21 mouse cellular contexts compared by ENCODE assay signal in genomic region chr11:62265642-62266041, GRCm38 (mm10). TPM values are rescaled to one million over a fixed set of nuclear protein-coding genes. Genes with fewer than 3 reads are reported as not detected.
DNase-seq lines count a peak whose midpoint lies in the region; ATAC-seq and TF ChIP-seq lines count a peak whose summit lies in the region.
"Had no signal": no experiment of that assay in that cellular context is flagged by ENCODE, and none has a peak within 500 bp of the region (broad histone marks: within the 10 kb centered on the region; RNA-seq: fewer than 3 reads in every experiment).

No protein-coding gene starts in this region.

- TF ChIP-seq CTCF in brain, embryonic 14.5 days (IDR thresholded peaks at IDR 0.05; ENCODE audit: borderline replicate concordance, extremely low read depth, insufficient read depth, insufficient read length) = no peak

- no peaks in the 10 kb centered on the region for H3K9me3 ChIP-seq in hindbrain, embryonic 11.5 days (ENCODE audit: control insufficient read depth, low read length)
- H3K9me3 ChIP-seq in hindbrain, embryonic 16.5 days (ENCODE audit: control insufficient read depth, low read length) = no peaks in the 10 kb centered on the region
- H3K9me3 ChIP-seq in midbrain, embryonic 13.5 days = no peaks in the 10 kb centered on the region
- no peaks in the 10 kb centered on the region for H3K9me3 ChIP-seq in midbrain, embryonic 10.5 days (replicated peaks)
- H3K9me3 ChIP-seq: embryonic facial prominence, embryonic 12.5 days; forebrain, embryonic 12.5 days; G1E; heart, embryonic 15.5 days had no signal

- 55% methylated on average over 7 of the region's 7 CpGs for WGBS in hindbrain, embryonic 11.5 days
- 47% methylated on average over 7 of the region's 7 CpGs for WGBS in hindbrain, embryonic 16.5 days
- WGBS in midbrain, embryonic 13.5 days = 40% methylated on average over 7 of the region's 7 CpGs
- 65% methylated on average over 7 of the region's 7 CpGs for WGBS in midbrain, embryonic 10.5 days

- no peak for DNase-seq in hindbrain, embryonic 11.5 days (ENCODE audit: low spot score)
- no peak for DNase-seq in midbrain, embryonic 10.5 days (ENCODE audit: low spot score)
- peak; percentile 40 for DNase-seq in brain, embryonic 14.5 days (ENCODE audit: low read depth)
- DNase-seq in embryo, embryonic 9.5 days (ENCODE audit: extremely low spot score) = no peak
- DNase-seq: adrenal gland, adult 8-10 months; adrenal gland, postnatal 36 days; cerebellum, adult 11 months; cerebellum, adult 8-10 months; cerebellum, postnatal 14 days; gastrocnemius, postnatal 14 days; heart, adult 2 months; heart, postnatal 14 days had no signal

- no peaks in the 10 kb centered on the region for H3K27me3 ChIP-seq in hindbrain, embryonic 11.5 days (ENCODE audit: control insufficient read depth, insufficient read depth, low read length)
- no peaks in the 10 kb centered on the region for H3K27me3 ChIP-seq in hindbrain, embryonic 16.5 days (replicated peaks; ENCODE audit: control insufficient read depth, insufficient read depth, low read length)
- H3K27me3 ChIP-seq in midbrain, embryonic 13.5 days = no peaks in the 10 kb centered on the region
- peaks cover 34% of the 10 kb centered on the region; the same call in 1 of the 2 replicates for H3K27me3 ChIP-seq in midbrain, embryonic 10.5 days (ENCODE audit: low read depth, poor library complexity, severe bottlenecking)
- H3K27me3 ChIP-seq: embryonic facial prominence, embryonic 12.5 days; forebrain, embryonic 12.5 days; heart, embryonic 15.5 days had no signal

- peaks cover 7% of the 10 kb centered on the region; the same call in 1 of the 2 replicates for H3K4me1 ChIP-seq in hindbrain, embryonic 11.5 days (replicated peaks; ENCODE audit: control insufficient read depth, insufficient read depth, low read length)
- H3K4me1 ChIP-seq in hindbrain, embryonic 16.5 days (ENCODE audit: control insufficient read depth, insufficient read depth, low read depth, low read length) = peaks cover 9% of the 10 kb centered on the region
- H3K4me1 ChIP-seq in midbrain, embryonic 13.5 days (replicated peaks) = peaks cover 24% of the 10 kb centered on the region
- peaks cover 55% of the 10 kb centered on the region for H3K4me1 ChIP-seq in midbrain, embryonic 10.5 days
- H3K4me1 ChIP-seq: heart, embryonic 15.5 days had no signal

- no peak for ATAC-seq in hindbrain, embryonic 11.5 days (ENCODE audit: low FRiP score)
- no peak for ATAC-seq in hindbrain, embryonic 16.5 days
- ATAC-seq in midbrain, embryonic 13.5 days = no peak
- ATAC-seq: forebrain, embryonic 16.5 days; inflammation-experienced regulatory T-cells, adult 6 months had no signal

- peak overlapping the region; percentile 32; the same call in 1 of the 2 replicates for H3K27ac ChIP-seq in hindbrain, embryonic 11.5 days (ENCODE audit: low read depth, low read length)
- H3K27ac ChIP-seq in hindbrain, embryonic 16.5 days (ENCODE audit: low read depth, low read length) = no peak overlapping the region
- H3K27ac ChIP-seq in midbrain, embryonic 13.5 days = peak overlapping the region; percentile 35; the same call in 1 of the 2 replicates
- no peak overlapping the region; the same call in 1 of the 2 replicates for H3K27ac ChIP-seq in midbrain, embryonic 10.5 days (replicated peaks)
- H3K27ac ChIP-seq: embryonic facial prominence, embryonic 12.5 days; forebrain, embryonic 12.5 days; heart, adult 2 months; heart, embryonic 15.5 days had no signal

- TF ChIP-seq POLR2A in brain, embryonic 14.5 days (IDR thresholded peaks at IDR 0.05; ENCODE audit: borderline replicate concordance, extremely low read depth, insufficient read depth, insufficient read length, poor library complexity, severe bottlenecking) = no peak

- H3K36me3 ChIP-seq in hindbrain, embryonic 11.5 days (ENCODE audit: control insufficient read depth, insufficient read depth, low read length) = no peaks in the 10 kb centered on the region
- no peaks in the 10 kb centered on the region for H3K36me3 ChIP-seq in hindbrain, embryonic 16.5 days (ENCODE audit: control insufficient read depth, insufficient read depth, low read length)
- H3K36me3 ChIP-seq in midbrain, embryonic 13.5 days = no peaks in the 10 kb centered on the region
- no peaks in the 10 kb centered on the region for H3K36me3 ChIP-seq in midbrain, embryonic 10.5 days
- H3K36me3 ChIP-seq: forebrain, embryonic 12.5 days; heart, embryonic 15.5 days had no signal

- no peak overlapping the region for H3K4me3 ChIP-seq in hindbrain, embryonic 11.5 days (ENCODE audit: low read depth, low read length)
- no peak overlapping the region for H3K4me3 ChIP-seq in hindbrain, embryonic 16.5 days (ENCODE audit: low read length)
- H3K4me3 ChIP-seq in midbrain, embryonic 13.5 days (replicated peaks) = no peak overlapping the region
- H3K4me3 ChIP-seq in midbrain, embryonic 10.5 days = no peak overlapping the region
- H3K4me3 ChIP-seq: embryonic facial prominence, embryonic 12.5 days; forebrain, embryonic 12.5 days; heart, adult 2 months; heart, embryonic 15.5 days had no signal

- H3K4me2 ChIP-seq in hindbrain, embryonic 11.5 days (replicated peaks; ENCODE audit: low read depth, low read length) = no peak overlapping the region
- H3K4me2 ChIP-seq in hindbrain, embryonic 16.5 days (ENCODE audit: low read length) = no peak overlapping the region
- no peak overlapping the region for H3K4me2 ChIP-seq in midbrain, embryonic 13.5 days (replicated peaks)
- H3K4me2 ChIP-seq: embryonic facial prominence, embryonic 12.5 days; heart, embryonic 11.5 days; heart, embryonic 15.5 days had no signal

- no peak overlapping the region for H3K9ac ChIP-seq in hindbrain, embryonic 11.5 days (ENCODE audit: low read depth, low read length)
- no peak overlapping the region for H3K9ac ChIP-seq in hindbrain, embryonic 16.5 days (ENCODE audit: low read depth, low read length)
- no peak overlapping the region for H3K9ac ChIP-seq in midbrain, embryonic 13.5 days (replicated peaks)
- H3K9ac ChIP-seq: embryonic facial prominence, embryonic 12.5 days; forebrain, embryonic 12.5 days; heart, embryonic 15.5 days had no signal

RNA-seq across cellular contexts. Expression of gene Zswim7, which starts 15.5 kb away (rescaled TPM):
- polyA plus RNA-seq in hindbrain, embryonic 11.5 days (2014; fragmentation: Nextera tagmentation; extraction: Ambion mirVana) = 19.2 and 19.9 TPM in 2 replicates
- 18.4 and 21.9 TPM in 2 replicates for polyA plus RNA-seq in hindbrain, embryonic 16.5 days (2015; fragmentation: Nextera tagmentation; extraction: Ambion mirVana)
- 9.4 and 12.0 TPM in 2 replicates for polyA plus RNA-seq in midbrain, embryonic 13.5 days (2015; fragmentation: Nextera tagmentation; extraction: Ambion mirVana)
- polyA plus RNA-seq in midbrain, embryonic 10.5 days (2016; fragmentation: Nextera tagmentation; extraction: Ambion mirVana) = 15.6 and 16.8 TPM in 2 replicates
- polyA plus RNA-seq in brain, embryonic 14.5 days (2012; rRNA removed) = 9.6 and 12.0 TPM in 2 replicates

RNA-seq across cellular contexts. Expression of gene Ttc19, which starts 15.6 kb away (rescaled TPM):
- polyA plus RNA-seq in hindbrain, embryonic 11.5 days (2014; fragmentation: Nextera tagmentation; extraction: Ambion mirVana) = 16.7 and 21.0 TPM in 2 replicates
- polyA plus RNA-seq in hindbrain, embryonic 16.5 days (2015; fragmentation: Nextera tagmentation; extraction: Ambion mirVana) = 41.6 and 42.3 TPM in 2 replicates
- polyA plus RNA-seq in midbrain, embryonic 13.5 days (2015; fragmentation: Nextera tagmentation; extraction: Ambion mirVana) = 31.7 and 38.2 TPM in 2 replicates
- polyA plus RNA-seq in midbrain, embryonic 10.5 days (2016; fragmentation: Nextera tagmentation; extraction: Ambion mirVana) = 15.7 and 17.6 TPM in 2 replicates
- polyA plus RNA-seq in brain, embryonic 14.5 days (2012; rRNA removed) = 28.2 and 29.5 TPM in 2 replicates

RNA-seq across cellular contexts. Expression of gene Adora2b, which starts 16.9 kb away (rescaled TPM):
- polyA plus RNA-seq in hindbrain, embryonic 11.5 days (2014; fragmentation: Nextera tagmentation; extraction: Ambion mirVana) = 4.5 and 5.7 TPM in 2 replicates
- 6.7 and 8.8 TPM in 2 replicates for polyA plus RNA-seq in hindbrain, embryonic 16.5 days (2015; fragmentation: Nextera tagmentation; extraction: Ambion mirVana)
- 2.9 and 3.1 TPM in 2 replicates for polyA plus RNA-seq in midbrain, embryonic 13.5 days (2015; fragmentation: Nextera tagmentation; extraction: Ambion mirVana)
- 3.9 and 4.5 TPM in 2 replicates for polyA plus RNA-seq in midbrain, embryonic 10.5 days (2016; fragmentation: Nextera tagmentation; extraction: Ambion mirVana)
- polyA plus RNA-seq in brain, embryonic 14.5 days (2012; rRNA removed) = 2.8 and 3.0 TPM in 2 replicates
- polyA plus RNA-seq: inflammation-experienced regulatory T-cells, adult 6 months had no signal

Comparison
In these comparisons a context has a peak if more than half of its experiments do, and no peak if none do; other contexts are left out.
1. H3K27ac ChIP-seq: peak in hindbrain, embryonic 11.5 days (single experiment) and midbrain, embryonic 13.5 days (single experiment); none in hindbrain, embryonic 16.5 days (single experiment) and midbrain, embryonic 10.5 days (single experiment).